Mouse (Mus musculus) limb, embryonic 15.5 days (tissue): ENCODE measurements around the gene Eef1e1. TPM values are rescaled to one million over a fixed set of nuclear protein-coding genes. Genes with fewer than 3 reads are reported as not detected.
"Not testable (repeated sequence)": the region's sequence is repeated elsewhere in the genome, so short reads cannot be mapped to it uniquely, and the experiment has no call there.

Experiments
- ATAC-seq: fragments of 200-750 bp; cut with Nextera tagmentation; 2 replicates; pipeline ENCODE4 v1.8.0; 2017; ENCODE audit warnings: low read depth, moderate TSS enrichment; ENCODE audit not compliant: insufficient number of reproducible peaks, low FRiP score, low TSS enrichment
- H3K27ac ChIP-seq: fragments of 300-500 bp; sonication (generic); 2 replicates; pipeline ENCODE4 v1.5.1; 2015; ENCODE audit warnings: moderate library complexity, mild to moderate bottlenecking, inconsistent platforms
- H3K27me3 ChIP-seq: fragments of 300-500 bp; sonication (generic); 2 replicates; pipeline ENCODE4 v1.6.1; 2015; ENCODE audit warnings: inconsistent platforms
- H3K36me3 ChIP-seq: fragments of 300-500 bp; sonication (generic); 2 replicates; pipeline ENCODE4 v1.6.1; 2015; ENCODE audit warnings: inconsistent platforms
- H3K4me1 ChIP-seq: fragments of 300-500 bp; sonication (generic); 2 replicates; pipeline ENCODE4 v1.6.1; 2015; ENCODE audit warnings: inconsistent platforms
- H3K4me2 ChIP-seq: fragments of 300-500 bp; sonication (generic); 2 replicates; pipeline ENCODE4 v1.6.1; 2015; ENCODE audit warnings: mild to moderate bottlenecking, inconsistent platforms
- H3K4me3 ChIP-seq: fragments of 300-500 bp; sonication (generic); 2 replicates; pipeline ENCODE4 v1.5.1; 2015; ENCODE audit warnings: mild to moderate bottlenecking, inconsistent platforms
- H3K9ac ChIP-seq: fragments of 300-500 bp; sonication (generic); 2 replicates; pipeline ENCODE4 v1.6.1; 2015; ENCODE audit warnings: inconsistent platforms
- H3K9me3 ChIP-seq: fragments of 300-500 bp; sonication (generic); 2 replicates; pipeline ENCODE4 v1.6.1; 2016; ENCODE audit warnings: inconsistent platforms
- WGBS: fragments of 180-500 bp; shearing (Covaris S2); methylation state at CpG from one replicate; pipeline ENCODE4 v1.1.7; 2015; 5-methylcytosine and 5-hydroxymethylcytosine counted together
- polyA plus RNA-seq: library from polyadenylated mRNA; unstranded; fragments of >200 nt; fragmentation: Nextera tagmentation; extraction: Ambion mirVana; gene quantifications from 2 replicates; pipeline ENCODE4 v1.2.1, GENCODE M21; 2015

The Eef1e1 gene
- polyA plus RNA-seq, 1 experiment from 2014 or later, result 36.1 TPM

DNA sequence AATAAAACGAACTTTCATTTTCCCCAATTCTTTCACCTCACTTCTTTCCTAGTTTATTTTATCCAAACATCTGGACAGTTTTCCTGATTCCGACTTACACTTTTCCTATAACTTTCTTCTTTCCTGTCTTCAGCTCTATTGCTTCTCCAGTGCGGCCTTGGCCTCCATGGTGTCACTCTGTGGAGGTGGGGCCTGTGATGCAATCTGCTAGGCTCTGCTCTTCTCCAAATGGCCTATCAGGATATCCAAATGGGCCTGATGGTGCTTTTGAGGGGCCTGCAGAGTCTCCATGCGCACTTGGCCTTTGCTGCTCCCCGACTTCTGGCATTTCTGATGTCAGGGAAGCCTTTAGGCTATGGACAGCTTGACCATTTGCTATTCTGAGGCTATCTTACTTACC lies 35.6 kb downstream of the Eef1e1 start:
- 88% methylated on average over 5 of the region's 5 CpGs for WGBS
- Histone ChIP-seq H3K36me3 (0 out of 2 replicates have a peak, but pooled peaks cover 3% of the 10 kb centered on the region), H3K4me3 (no peak overlapping the region), H3K27me3 (no peaks in the 10 kb centered on the region), H3K4me1 (peaks cover 2% of the 10 kb centered on the region; the same call in 1 of the 2 replicates), H3K9ac (no peak overlapping the region), H3K4me2 (no peak overlapping the region), H3K9me3 (no peaks in the 10 kb centered on the region), H3K27ac (no peak overlapping the region)
- ATAC-seq, result no peak

DNA sequence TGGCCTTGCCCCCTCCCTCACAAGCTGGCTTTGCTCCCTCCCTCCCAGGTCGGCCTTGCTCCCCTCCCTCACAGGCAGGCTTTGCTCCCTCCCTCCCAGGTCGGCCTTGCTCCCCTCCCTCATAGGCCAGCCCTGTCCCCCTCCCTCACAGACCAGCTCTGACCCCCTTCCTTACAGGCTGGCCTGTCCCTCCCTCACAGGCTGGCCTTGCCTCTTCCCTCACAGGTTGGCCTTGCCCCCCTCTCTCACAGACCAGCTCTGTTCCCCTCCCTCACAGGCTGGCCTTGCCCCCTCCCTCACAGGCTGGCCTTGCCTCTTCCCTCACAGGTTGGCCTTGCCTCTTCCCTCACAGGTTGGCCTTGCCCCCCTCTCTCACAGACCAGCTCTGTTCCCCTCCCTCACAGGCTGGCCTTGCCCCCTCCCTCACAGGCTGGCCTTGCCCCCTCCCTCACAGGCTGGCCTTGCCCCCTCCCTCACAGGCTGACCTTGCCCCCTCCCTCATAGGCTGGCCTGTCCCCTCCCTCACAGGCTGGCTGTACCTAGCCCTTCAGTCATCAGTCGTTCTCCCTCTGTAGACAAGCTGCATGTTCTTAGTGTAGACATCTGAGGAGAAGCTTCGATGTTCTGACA lies 40.7 kb downstream of the Eef1e1 start:
- H3K27ac ChIP-seq, H3K9ac ChIP-seq, H3K36me3 ChIP-seq, H3K4me3 ChIP-seq, H3K4me1 ChIP-seq, H3K9me3 ChIP-seq, H3K27me3 ChIP-seq, H3K4me2 ChIP-seq: not testable (repeated sequence)
- ATAC-seq, result peak; percentile 55; the same call in 1 of the 2 replicates
- WGBS, result 64% methylated on average over 4 of the region's 4 CpGs

DNA sequence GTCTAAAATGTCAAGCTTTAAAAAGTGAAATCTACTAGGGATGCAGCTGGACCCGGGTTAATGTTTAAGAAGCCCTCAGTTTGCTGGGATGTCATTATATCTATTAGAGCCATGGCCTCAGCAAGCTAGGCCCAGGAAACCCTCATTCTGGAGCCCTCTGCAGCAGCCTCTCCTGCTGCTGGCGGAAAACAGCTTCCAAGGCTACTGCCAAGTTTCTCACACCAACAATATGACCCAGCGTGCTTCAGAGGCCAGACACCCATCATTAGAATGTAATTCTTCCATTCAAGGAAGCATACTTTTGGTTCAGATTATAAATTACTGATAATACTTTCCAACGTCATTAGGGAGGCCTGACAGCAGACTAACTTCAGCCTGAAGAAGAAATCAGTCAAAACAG lies 42.0 kb downstream of the Eef1e1 start:
- WGBS, result 79% methylated on average over 4 of the region's 4 CpGs
- H3K4me1 ChIP-seq, result no peaks in the 10 kb centered on the region
- no peak overlapping the region for H3K27ac ChIP-seq
- H3K9ac ChIP-seq, result no peak overlapping the region
- no peak overlapping the region for H3K4me3 ChIP-seq
- H3K27me3 ChIP-seq, result no peaks in the 10 kb centered on the region
- H3K36me3 ChIP-seq, result peaks cover 20% of the 10 kb centered on the region
- ATAC-seq, result no peak
- H3K4me2 ChIP-seq, result no peak overlapping the region
- H3K9me3 ChIP-seq, result no peaks in the 10 kb centered on the region

DNA sequence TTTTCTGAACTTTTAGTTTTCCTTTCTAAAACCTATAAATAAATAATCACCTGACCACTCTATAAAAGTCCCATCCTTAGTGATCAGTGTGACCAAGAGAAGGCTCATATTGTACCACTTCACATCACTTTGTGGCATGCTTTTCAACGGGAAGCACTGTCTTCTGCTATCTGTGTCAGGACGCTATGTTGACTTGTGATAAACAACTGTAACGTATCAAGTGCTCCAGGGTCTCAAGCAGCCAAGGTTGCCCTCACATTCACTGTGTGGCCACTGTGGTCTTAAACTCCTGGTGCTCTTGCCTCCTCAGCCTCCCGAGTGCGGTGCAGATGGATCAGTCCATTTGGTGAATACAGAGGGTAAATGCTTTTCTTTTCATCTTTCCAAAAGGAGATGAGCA lies 43.2 kb downstream of the Eef1e1 start:
- ATAC-seq, result no peak
- H3K9me3 ChIP-seq, result no peaks in the 10 kb centered on the region
- 86% methylated on average over 5 of the region's 5 CpGs for WGBS

DNA sequence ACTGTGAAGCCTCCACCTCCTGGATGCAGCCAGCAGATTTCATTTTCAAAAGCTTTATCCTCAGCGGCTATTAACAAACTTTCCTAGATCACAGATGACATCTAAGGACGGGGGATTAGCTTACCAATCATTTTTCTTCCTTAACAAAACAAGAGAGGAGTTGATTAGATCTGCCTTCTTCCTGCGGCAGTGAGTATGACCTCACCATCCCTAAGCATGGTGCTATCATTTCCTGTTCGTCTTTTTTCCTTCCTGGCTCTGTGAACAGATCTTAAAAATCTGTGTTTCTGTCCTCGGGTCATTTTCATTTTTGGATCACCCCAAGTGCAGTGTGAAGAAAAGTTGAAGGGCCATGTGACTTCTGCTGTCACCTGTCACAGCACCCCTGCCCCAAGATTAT lies 44.6 kb downstream of the Eef1e1 start:
- no peaks in the 10 kb centered on the region for H3K4me1 ChIP-seq
- H3K27ac ChIP-seq, result no peak overlapping the region
- peaks cover 26% of the 10 kb centered on the region for H3K36me3 ChIP-seq
- no peak overlapping the region for H3K4me3 ChIP-seq
- H3K9me3 ChIP-seq, result no peaks in the 10 kb centered on the region
- no peak overlapping the region for H3K9ac ChIP-seq
- no peak for ATAC-seq
- H3K27me3 ChIP-seq, result no peaks in the 10 kb centered on the region
- H3K4me2 ChIP-seq, result no peak overlapping the region
- WGBS, result 66% methylated on average over 5 of the region's 5 CpGs

More for the DNA sequence above, 43.2 kb downstream of the Eef1e1 start:
- no peaks in the 10 kb centered on the region for H3K27me3 ChIP-seq
- peaks cover 23% of the 10 kb centered on the region for H3K36me3 ChIP-seq
- no peak overlapping the region for H3K9ac ChIP-seq
- no peak overlapping the region for H3K4me3 ChIP-seq
- no peaks in the 10 kb centered on the region for H3K4me1 ChIP-seq
- no peak overlapping the region for H3K4me2 ChIP-seq
- H3K27ac ChIP-seq, result no peak overlapping the region

DNA sequence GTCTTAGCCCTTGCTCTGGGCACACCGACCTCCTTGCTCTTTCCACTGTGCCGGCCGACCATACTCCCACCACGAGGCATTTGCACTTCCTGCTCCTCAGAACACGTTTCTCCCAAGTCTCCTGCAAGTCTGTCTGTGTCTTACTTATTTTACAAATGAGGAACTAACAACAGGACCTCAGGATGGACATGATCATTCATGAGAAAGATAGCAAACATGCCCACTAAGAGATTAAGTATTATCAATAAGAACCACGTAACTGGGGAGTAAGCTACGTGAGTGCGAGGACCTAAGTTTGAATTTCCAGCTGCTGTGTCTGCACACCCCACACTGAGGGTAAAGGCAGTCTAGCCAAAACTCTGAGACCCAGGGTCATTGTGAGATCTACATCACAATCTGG lies 45.3 kb downstream of the Eef1e1 start:
- H3K27me3 ChIP-seq, result no peaks in the 10 kb centered on the region
- WGBS, result 87% methylated on average over 8 of the region's 8 CpGs
- peaks cover 24% of the 10 kb centered on the region for H3K36me3 ChIP-seq
- no peak overlapping the region for H3K4me3 ChIP-seq
- no peak overlapping the region for H3K27ac ChIP-seq
- no peak overlapping the region for H3K4me2 ChIP-seq
- ATAC-seq, result no peak
- H3K9ac ChIP-seq, result no peak overlapping the region
- no peaks in the 10 kb centered on the region for H3K9me3 ChIP-seq
- H3K4me1 ChIP-seq, result no peaks in the 10 kb centered on the region

DNA sequence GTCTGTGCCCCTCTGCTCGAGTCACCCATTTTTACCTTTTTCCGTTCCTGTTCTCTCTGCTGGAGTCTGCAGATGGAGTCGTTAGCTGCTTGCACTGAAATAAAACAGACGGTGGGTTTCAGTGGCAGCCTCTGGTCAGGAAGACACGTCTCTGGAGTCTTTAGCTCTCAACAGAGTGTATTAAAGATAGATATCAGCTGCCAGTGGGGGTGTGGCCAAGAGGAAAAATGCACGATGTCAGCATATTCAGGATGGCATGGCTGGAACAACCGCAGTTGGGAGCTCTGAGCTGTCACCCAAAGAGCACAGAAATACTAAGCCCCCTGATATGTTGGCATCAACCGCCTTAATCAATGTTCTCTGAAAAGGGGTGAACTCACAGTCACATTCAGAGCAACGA lies 46.2 kb downstream of the Eef1e1 start:
- Histone ChIP-seq H3K4me1 (no peaks in the 10 kb centered on the region), H3K27me3 (no peaks in the 10 kb centered on the region), H3K4me3 (no peak overlapping the region), H3K27ac (no peak overlapping the region), H3K9me3 (no peaks in the 10 kb centered on the region), H3K36me3 (peaks cover 24% of the 10 kb centered on the region), H3K9ac (no peak overlapping the region), H3K4me2 (no peak overlapping the region)
- ATAC-seq, result no peak
- 83% methylated on average over 9 of the region's 9 CpGs for WGBS

DNA sequence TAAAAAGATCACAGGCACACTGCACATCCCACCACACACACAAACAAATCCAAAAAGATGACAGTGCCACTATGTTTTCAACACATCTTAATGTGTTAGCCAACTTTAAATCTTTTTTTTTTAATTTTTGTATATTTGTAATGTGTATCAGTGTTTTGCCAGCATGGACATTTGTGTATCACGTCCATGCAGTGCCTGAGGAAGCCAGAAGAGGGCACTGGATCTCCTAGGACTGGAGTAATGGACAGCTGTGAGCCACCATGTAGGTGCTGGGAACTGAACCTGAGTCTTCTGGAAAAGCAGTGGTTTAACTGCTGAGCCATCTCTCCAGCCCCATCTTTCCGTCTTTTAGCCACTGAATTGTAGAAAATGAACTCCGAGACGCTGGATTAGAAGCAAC lies 46.7 kb downstream of the Eef1e1 start:
- no peak overlapping the region for H3K4me2 ChIP-seq
- ATAC-seq, result no peak
- WGBS, result 93% methylated on average over 4 of the region's 4 CpGs
- no peak overlapping the region for H3K27ac ChIP-seq
- H3K9ac ChIP-seq, result no peak overlapping the region
- H3K4me1 ChIP-seq, result no peaks in the 10 kb centered on the region
- no peak overlapping the region for H3K4me3 ChIP-seq
- H3K27me3 ChIP-seq, result no peaks in the 10 kb centered on the region
- H3K9me3 ChIP-seq, result no peaks in the 10 kb centered on the region
- peaks cover 24% of the 10 kb centered on the region for H3K36me3 ChIP-seq

DNA sequence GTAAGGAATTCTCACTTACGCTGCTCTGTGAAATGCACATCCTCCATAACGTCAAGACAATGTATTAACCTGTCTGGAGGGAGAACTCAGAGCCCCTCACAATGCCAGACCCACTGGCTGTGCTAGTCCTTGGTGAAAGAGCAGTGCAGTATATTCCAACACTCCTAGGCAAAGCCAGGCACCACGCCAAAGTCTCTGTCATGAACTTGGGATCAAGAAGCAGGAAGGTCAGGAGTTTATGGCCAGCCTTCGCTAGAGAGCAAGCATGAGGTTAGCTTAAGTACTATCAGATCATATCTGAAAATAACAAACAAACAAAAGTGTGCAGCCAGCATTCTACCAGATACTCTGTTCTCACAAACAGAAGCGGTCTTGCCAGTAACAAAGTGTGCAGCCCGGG lies 48.5 kb downstream of the Eef1e1 start:
- Histone ChIP-seq H3K9me3 (no peaks in the 10 kb centered on the region), H3K9ac (no peak overlapping the region), H3K27me3 (no peaks in the 10 kb centered on the region), H3K4me2 (no peak overlapping the region), H3K36me3 (peaks cover 21% of the 10 kb centered on the region), H3K4me1 (no peaks in the 10 kb centered on the region), H3K4me3 (no peak overlapping the region), H3K27ac (no peak overlapping the region)
- 74% methylated on average over 6 of the region's 6 CpGs for WGBS
- ATAC-seq, result no peak

DNA sequence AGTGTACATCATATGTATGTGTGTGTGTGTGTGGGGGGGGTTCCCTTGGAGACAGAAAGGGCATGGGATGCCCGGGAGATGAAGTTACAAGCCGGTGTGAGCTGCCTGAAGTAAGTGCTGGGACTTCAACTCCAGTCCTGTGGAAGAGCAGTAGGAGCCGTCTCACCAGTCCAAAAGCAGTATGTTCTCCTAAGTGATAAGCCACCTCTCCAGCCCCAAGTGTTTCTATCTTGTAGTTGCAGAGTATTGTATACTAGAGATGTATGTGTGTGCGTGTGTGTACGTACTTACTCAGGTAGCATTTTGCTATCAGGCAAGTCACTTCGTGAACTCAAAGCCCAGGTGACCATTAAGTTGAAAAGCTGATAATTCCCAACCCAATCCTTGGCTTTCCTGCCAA lies 51.7 kb downstream of the Eef1e1 start:
- ATAC-seq, result no peak
- Histone ChIP-seq H3K27me3 (no peaks in the 10 kb centered on the region), H3K9me3 (no peaks in the 10 kb centered on the region), H3K9ac (no peak overlapping the region), H3K4me1 (no peaks in the 10 kb centered on the region), H3K4me3 (no peak overlapping the region), H3K36me3 (peaks cover 21% of the 10 kb centered on the region), H3K27ac (no peak overlapping the region), H3K4me2 (no peak overlapping the region)
- WGBS, result 90% methylated on average over 6 of the region's 6 CpGs

DNA sequence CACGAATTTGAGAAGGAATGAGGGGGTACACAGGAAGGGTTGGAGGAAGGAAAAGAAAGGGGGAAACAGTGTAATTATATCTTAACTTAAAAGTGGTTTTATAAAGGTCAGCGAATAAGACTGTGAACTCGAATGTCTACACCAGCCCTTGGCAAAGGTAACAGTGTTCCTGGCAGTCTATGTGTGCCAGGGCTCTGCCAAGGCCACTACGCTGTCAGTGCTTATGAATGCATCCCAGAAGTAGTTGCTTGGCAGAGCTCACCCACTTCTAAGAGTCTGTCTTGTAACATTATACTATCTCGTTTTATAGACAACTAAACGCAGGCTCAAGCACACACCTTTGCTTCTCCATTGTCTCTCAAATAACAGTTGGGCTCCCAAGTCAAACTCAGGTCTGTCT lies 53.5 kb downstream of the Eef1e1 start:
- H3K4me2 ChIP-seq, result no peak overlapping the region
- no peaks in the 10 kb centered on the region for H3K9me3 ChIP-seq
- ATAC-seq, result no peak
- H3K9ac ChIP-seq, result no peak overlapping the region
- 80% methylated on average over 6 of the region's 6 CpGs for WGBS
- no peak overlapping the region for H3K27ac ChIP-seq
- H3K27me3 ChIP-seq, result no peaks in the 10 kb centered on the region
- peaks cover 16% of the 10 kb centered on the region; the same call in 1 of the 2 replicates for H3K36me3 ChIP-seq
- no peaks in the 10 kb centered on the region for H3K4me1 ChIP-seq
- no peak overlapping the region for H3K4me3 ChIP-seq

DNA sequence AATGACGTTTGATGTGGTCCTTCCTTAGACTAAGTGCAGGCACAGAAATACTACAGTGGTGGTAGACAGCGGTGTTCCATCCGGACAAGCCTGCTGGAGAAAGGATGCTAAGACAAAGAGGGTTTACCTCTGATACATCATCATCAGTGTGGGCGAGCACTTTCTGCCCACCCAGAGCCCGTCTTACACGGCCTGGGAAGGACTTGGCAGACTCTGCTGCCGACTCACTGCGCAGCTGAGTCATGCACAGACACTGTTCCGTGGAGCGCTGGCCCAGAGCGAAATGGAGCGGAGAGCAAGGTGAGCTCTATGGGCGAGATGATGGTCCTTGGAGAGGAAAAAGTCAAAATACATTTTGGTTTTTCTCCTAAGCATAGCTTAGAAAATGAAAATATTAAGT lies 55.9 kb downstream of the Eef1e1 start:
- Histone ChIP-seq H3K4me1 (no peaks in the 10 kb centered on the region), H3K27ac (no peak overlapping the region), H3K27me3 (no peaks in the 10 kb centered on the region), H3K4me2 (no peak overlapping the region), H3K9me3 (no peaks in the 10 kb centered on the region), H3K4me3 (no peak overlapping the region), H3K9ac (no peak overlapping the region), H3K36me3 (0 out of 2 replicates have a peak, but pooled peaks cover 12% of the 10 kb centered on the region)
- WGBS, result 89% methylated on average over 13 of the region's 13 CpGs
- no peak for ATAC-seq
